Mouse (Mus musculus) E14TG2a.4 (cell line): Measurements from ENCODE around the gene Wdhd1.

Experiments used
- CTCF ChIP-seq: conservative IDR thresholded peaks from 2 replicates; pipeline ENCODE4 v1.5.1; 2014; ENCODE audit warnings: low read length
- POU5F1 ChIP-seq: IDR thresholded peaks from 2 replicates; pipeline ENCODE4 v1.6.1; 2014; ENCODE audit warnings: low read length, borderline replicate concordance

GRCm38 (mm10) chr14:47298408-47298792 lies 21.7 kb upstream of the Wdhd1 start:
- TF ChIP-seq CTCF: no peak
- no peak for TF ChIP-seq POU5F1
